Mouse (Mus musculus) left cerebral cortex, postnatal 14 days (tissue): ENCODE data around the gene Gm8232. TPM values are rescaled to one million over a fixed set of nuclear protein-coding genes. Genes with fewer than 3 reads are reported as not detected.
"Not testable (repeated sequence)": the region's sequence is repeated elsewhere in the genome, so short reads cannot be mapped to it uniquely, and the experiment has no call there.

ENCODE experiments used
- DNase-seq, 2 experiments: peaks; one replicate each; pipeline ENCODE4 v3.0.0; 2021 to 2022; ENCODE audit warnings: low spot score in 2 of 2, mixed read lengths in 1 of 2
- intact Hi-C: fragments of 180-260 bp; cut with DNase I; formaldehyde crosslinking; loops from one replicate; pipeline ENCODE4 v1.15.1; 2025
- long read RNA-seq, 2 experiments: library from polyadenylated mRNA; stranded (forward); transcript quantifications; one replicate each; pipeline ENCODE4 v2.0.0; 2021
- total RNA-seq, 2 experiments: library from RNA; stranded (reverse); gene quantifications; 2 replicates each; pipeline ENCODE4 v1.2.3; 2021

Gm8232 gene
- total RNA-seq, result not detected
- long read RNA-seq, experiment 1, result 0 reads
- long read RNA-seq, experiment 2, result 0 reads

- intact Hi-C loops, DNase-seq: not testable (repeated sequence)
Measured at GRCm38 (mm10) chr14:44433335-44433734, at the start of gene Gm8232. TSS of gene Gm8232 (plus strand) at chr14:44433635.

GRCm38 (mm10) chr14:44384233-44384632 is 49.2 kb upstream of the Gm8232 start:
- intact Hi-C loops, DNase-seq: not testable (repeated sequence)

- DNase-seq, intact Hi-C loops: not testable (repeated sequence)
Measured at GRCm38 (mm10) chr14:44410588-44410987, 22.8 kb upstream of the Gm8232 start, which contains the start of gene Gm3371. TSS of gene Gm3371 (minus strand) at chr14:44410688.

Other genes with a start within 250 kb of the Gm8232 start
- not detected for gene Gm8212, start 236.0 kb upstream of the Gm8232 start, total RNA-seq
- not detected for gene 4930503E14Rik, start 220.4 kb upstream of the Gm8232 start, total RNA-seq
- not detected for gene Gm8220, start 148.1 kb upstream of the Gm8232 start, total RNA-seq
- gene Gm5930, start 95.1 kb upstream of the Gm8232 start, total RNA-seq, result not detected
- gene Gm8229, start 68.3 kb upstream of the Gm8232 start, total RNA-seq, result not detected
- gene Gm3371, start 22.9 kb upstream of the Gm8232 start, total RNA-seq, result not detected
- gene BC061237, start 58.8 kb downstream of the Gm8232 start, total RNA-seq, result not detected
- gene Gm17093, start 84.6 kb downstream of the Gm8232 start, total RNA-seq, result not detected
- not detected for gene Gm8247, start 149.5 kb downstream of the Gm8232 start, total RNA-seq
- not detected for gene Gm5624, start 194.3 kb downstream of the Gm8232 start, total RNA-seq